Mouse (Mus musculus) gastrocnemius, postnatal 10 days (tissue): ENCODE results near the gene Cfdp1. TPM values are rescaled to one million over a fixed set of nuclear protein-coding genes. Genes with fewer than 3 reads are reported as not detected.

Source experiments
- DNase-seq: peaks from one replicate; pipeline ENCODE4 v3.0.0; 2021; ENCODE audit warnings: mixed read lengths
- total RNA-seq, 2 experiments: library from RNA; stranded (reverse); gene quantifications; 2 replicates each; pipeline ENCODE4 v1.2.3; 2021

Cfdp1 gene
- total RNA-seq, 2 experiments from 2014 or later, result 33.3 to 43.3 TPM

GRCm38 (mm10) chr8:111793324-111793917 lies 60.7 kb downstream of the Cfdp1 start:
- no peak for DNase-seq

- no peak for DNase-seq
Measured at GRCm38 (mm10) chr8:111789639-111790038, 64.5 kb downstream of the Cfdp1 start.

DNA sequence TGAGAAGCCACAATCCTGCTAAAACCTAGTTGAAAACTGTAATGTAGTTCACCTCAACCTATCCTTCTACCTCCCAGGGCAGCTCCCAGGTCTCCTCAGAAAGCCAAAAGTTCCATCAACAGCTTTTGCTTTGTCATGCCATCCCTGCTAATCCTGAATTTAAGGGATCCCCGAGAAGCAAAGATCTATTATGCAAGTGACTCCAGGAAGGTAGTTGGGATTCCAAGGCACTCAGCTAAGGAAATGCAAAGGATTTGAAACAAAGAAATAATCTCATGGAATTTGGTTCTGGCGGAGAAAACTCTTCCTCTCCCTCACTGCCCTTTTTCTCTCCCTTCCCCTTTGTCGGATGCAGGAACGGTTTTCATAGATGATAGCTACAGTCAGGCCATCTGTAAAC lies 64.9 kb downstream of the Cfdp1 start:
- DNase-seq, result no peak

- DNase-seq, result no peak
Measured at GRCm38 (mm10) chr8:111788497-111788896, 65.6 kb downstream of the Cfdp1 start.

- DNase-seq, result no peak
Measured at GRCm38 (mm10) chr8:111788085-111788484, 66.0 kb downstream of the Cfdp1 start.

DNA sequence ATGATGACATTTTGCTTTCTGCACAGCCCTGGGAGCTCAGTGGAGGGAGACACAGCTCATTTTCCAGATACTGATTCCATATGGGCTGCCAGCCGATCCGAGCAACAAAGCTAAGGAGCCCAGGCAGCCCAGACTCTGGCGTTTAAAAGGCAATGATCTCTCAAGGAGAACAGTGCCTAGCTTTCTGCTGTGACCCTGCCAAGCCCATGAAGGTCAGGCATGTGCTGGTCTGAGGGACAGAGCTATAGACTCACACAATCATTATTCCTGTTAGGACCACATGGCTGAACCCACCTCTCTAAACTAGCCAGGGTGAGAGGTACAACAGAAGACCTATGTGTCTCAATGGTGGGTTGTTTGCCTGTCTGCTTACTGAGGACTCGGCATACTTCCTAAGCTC lies 66.4 kb downstream of the Cfdp1 start:
- no peak for DNase-seq

- no peak for DNase-seq
Measured at GRCm38 (mm10) chr8:111786701-111787588, 67.1 kb downstream of the Cfdp1 start.

DNA sequence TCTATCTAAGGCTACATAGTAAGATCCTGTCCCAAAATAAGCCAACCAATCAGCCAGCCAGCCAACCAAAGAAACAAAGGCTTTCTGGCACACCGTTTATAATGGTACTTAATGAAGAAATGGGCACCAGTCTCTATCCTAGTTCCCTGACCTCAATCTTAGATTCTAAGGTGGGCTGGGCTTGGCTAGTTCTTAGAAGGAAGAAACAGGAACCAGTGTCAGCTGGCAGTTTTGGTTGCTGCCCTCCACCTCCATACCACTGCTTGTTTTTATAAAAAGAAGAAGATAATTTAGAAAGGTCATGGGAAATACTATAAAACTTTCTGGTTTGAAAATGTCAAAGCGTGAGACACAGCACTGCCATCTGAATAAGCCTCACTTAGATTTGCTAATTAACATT lies 68.0 kb downstream of the Cfdp1 start:
- DNase-seq, result no peak

GRCm38 (mm10) chr8:111782671-111783394 lies 71.3 kb downstream of the Cfdp1 start:
- no peak for DNase-seq

DNA sequence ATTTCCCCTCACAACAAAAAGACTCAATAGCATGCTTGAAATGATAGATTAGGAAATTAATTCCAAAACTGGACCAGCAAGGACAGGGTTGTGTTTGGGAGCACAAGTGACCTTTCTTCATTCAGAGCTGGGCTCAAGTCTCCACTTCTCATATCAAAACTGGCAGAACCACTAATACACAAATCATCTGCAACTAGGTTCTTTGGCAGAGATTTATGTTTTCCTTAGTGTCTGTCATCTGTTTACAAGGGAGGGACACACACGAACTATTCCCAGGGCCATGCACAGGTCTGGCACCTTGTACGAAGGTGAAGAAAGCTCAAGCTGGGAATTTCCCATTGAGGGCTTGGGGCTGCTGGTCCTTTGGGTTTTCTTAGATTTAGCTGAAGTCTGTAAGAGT lies 71.9 kb downstream of the Cfdp1 start:
- DNase-seq, result no peak

GRCm38 (mm10) chr8:111780697-111781424 lies 73.2 kb downstream of the Cfdp1 start:
- no peak for DNase-seq

- no peak for DNase-seq
Measured at GRCm38 (mm10) chr8:111779690-111780089, 74.4 kb downstream of the Cfdp1 start.

GRCm38 (mm10) chr8:111778801-111779200 lies 75.3 kb downstream of the Cfdp1 start:
- no peak for DNase-seq

- no peak for DNase-seq
Measured at GRCm38 (mm10) chr8:111776492-111776891, 77.6 kb downstream of the Cfdp1 start.

- DNase-seq, result no peak
Measured at GRCm38 (mm10) chr8:111775766-111776165, 78.3 kb downstream of the Cfdp1 start.

GRCm38 (mm10) chr8:111773476-111773875 lies 80.6 kb downstream of the Cfdp1 start:
- no peak for DNase-seq

GRCm38 (mm10) chr8:111773057-111773456 lies 81.0 kb downstream of the Cfdp1 start:
- no peak for DNase-seq

DNA sequence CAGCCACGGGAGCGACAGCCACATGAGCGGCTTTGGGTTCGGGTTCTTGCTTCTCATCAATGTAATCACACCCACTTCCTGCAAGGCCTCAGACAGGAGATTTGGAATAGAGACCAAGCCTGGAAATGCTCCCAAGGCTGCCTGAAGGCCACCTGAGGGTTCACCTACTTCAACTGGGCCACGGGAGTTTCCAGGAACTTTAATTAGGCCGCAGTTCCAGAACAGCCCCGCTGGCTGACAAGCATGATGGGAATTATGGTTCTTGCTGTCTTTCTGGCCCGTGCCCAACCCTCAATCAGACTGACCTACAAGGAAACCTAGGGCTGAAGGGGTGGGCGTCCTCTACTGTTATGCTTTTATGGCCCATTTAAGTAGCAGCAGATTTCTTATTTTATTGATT lies 82.0 kb downstream of the Cfdp1 start:
- DNase-seq, result no peak

- no peak for DNase-seq
Measured at GRCm38 (mm10) chr8:111771625-111772020, 82.5 kb downstream of the Cfdp1 start.

- DNase-seq, result no peak
Measured at GRCm38 (mm10) chr8:111770958-111771624, 83.0 kb downstream of the Cfdp1 start.

DNA sequence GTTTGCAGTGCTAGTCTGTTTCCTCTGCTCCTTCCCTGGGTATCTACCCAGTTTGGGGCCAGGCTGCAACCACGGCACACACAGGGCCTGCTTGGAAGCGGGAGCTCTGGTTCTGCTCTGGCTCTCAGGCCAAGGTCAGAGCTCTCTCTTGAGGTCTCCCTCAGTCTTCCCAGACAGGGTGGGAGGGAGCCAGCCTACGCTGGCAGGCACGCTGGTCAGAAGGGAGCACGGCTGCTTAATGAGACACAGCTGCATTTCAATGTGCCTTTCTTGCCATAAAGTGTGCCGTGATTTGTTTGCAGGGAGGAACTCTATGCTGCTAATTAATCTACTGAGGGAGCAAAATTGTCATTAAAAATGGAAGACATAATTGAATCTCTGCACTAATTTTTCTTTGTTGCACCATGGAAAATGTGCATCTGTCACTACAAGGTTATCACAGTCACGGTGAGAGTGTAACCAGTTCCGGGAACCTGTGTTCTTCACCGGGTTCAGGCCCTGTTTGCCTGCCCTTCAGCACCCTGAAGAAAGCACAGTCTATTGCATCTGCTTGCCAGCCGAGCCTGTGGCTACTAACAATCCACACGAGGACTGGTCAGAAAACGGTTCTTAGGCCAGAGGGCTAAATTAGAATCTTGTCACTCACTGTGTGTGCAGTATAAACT lies 84.2 kb downstream of the Cfdp1 start:
- peak; percentile 50 for DNase-seq
